Mouse (Mus musculus): ENCODE results near the gene Cd47. TPM values are rescaled to one million over a fixed set of nuclear protein-coding genes. Genes with fewer than 3 reads are reported as not detected.

The Cd47 gene
- total RNA-seq, 2 experiments from 2014 or later = 25.5 to 26.8 TPM

DNA sequence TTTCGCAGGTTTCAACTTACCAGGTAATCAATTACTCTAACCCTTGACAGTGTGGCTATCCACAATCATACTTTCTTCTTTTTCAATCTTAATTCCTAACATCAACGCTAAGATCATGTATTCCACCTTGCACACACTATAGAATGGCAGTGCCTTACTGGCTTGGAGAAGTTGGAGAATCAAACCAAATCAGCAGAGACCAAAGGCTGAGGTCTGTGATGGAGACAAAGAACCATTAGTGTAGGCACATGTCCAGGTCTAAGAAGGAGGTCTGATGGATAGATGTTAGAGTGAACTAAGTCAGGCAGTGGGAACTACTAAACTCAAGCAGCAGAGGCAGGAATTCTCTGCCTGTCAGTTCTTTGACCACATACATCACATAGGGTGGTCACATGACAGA lies 139.0 kb downstream of the Cd47 start:
- intact Hi-C loops (cut with DNase I) = no loop called here
- DNase-seq = no peak

DNA sequence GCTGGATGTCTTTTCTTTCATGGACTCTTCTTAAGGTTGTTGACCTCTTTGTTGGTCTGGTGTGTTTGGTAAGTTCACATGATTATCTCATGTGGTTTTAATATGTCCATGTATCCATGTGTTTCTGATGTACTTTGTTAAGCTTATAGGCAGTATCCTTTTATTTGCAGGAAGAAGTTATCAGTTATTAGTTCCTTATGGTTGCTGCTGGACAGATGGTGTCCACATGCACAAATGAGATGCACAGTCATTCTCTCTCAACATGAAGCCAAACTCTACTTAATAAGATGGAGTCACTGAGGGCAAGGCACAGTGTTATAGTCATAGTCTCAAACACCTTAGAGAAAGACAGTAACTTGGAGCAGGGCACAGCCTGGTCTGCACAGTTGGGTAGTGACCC lies 140.1 kb downstream of the Cd47 start:
- intact Hi-C loops (cut with DNase I) = no loop called here

DNA sequence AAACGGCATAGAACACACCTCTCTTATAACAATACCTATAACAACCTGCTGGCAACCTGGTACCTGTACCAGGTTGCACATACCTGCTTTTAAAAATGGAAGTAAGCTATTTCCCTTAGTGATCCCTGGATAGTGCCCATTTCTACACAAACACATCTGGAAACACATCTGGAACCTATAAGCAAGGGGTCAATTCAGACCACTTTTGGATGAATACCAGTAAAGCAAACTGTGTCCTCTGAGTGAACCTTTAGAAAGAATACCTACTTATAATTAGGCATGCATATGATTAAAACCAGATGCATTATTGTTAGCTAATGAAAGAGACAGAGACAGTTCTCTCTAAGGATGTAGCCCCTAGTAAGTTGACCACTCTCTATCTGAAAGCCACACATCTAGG lies 140.7 kb downstream of the Cd47 start:
- intact Hi-C loops (cut with DNase I) = no loop called here
- no peak for DNase-seq

More for the DNA sequence above, 140.1 kb downstream of the Cd47 start:
- DNase-seq = no peak

DNA sequence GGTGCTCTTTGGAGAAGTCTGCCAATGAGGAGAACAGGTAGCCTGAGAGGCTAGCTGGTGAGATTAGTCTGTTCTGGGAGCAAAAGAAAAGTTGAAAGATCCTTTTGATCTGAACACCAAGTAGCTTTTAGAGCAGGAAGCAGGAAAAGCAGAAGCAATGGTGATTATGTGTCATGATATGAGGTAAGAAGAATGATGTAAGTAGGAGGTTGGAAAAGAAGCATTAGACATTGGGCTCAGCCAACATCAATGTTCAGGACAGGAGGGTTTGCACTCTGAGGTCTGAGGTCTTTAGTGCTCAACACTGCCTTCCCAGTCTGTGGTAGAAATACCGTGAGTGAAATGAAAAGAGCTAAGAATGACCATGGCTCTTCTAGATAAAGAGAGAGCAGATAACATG lies 143.4 kb downstream of the Cd47 start:
- intact Hi-C loops (cut with DNase I) = no loop called here
- no peak for DNase-seq

DNA sequence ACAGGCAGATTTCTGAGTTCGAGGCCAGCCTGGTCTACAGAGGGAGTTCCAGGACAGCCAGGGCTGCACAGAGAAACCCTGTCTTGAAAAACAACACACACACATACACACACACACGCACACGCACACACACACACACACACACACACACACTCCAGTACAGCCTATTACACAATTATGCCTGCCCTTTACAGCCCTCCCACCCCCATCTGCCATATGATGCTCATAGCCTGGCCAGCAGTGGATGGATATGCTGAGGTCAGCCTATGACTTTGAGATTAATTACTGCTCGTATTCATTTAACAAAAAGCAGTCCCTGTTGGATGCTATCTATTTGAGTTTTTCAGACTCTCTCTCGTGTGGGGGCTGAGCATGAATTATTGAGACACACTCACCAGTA lies 144.8 kb downstream of the Cd47 start:
- intact Hi-C loops (cut with DNase I) = no loop called here
- DNase-seq = no peak

DNA sequence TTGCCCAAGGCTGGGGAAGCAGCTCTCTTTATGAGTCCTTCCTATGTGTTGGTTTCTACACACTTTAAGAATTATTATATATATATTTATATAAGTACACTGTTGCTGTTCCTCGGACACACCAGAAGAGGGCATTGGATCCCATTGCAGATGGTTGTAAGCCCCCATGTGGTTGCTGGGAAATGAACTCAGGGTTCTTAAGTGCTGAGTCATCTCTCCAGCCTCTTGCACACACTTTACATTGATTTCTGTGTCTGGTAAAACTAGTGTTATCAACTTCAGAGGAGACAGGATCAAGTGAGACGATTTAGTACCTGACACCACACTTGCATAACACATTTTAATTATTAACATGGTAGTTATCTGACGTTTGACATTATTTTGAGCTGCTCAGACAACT lies 146.7 kb downstream of the Cd47 start:
- no peak for DNase-seq
- intact Hi-C loops (cut with DNase I) = no loop called here

DNA sequence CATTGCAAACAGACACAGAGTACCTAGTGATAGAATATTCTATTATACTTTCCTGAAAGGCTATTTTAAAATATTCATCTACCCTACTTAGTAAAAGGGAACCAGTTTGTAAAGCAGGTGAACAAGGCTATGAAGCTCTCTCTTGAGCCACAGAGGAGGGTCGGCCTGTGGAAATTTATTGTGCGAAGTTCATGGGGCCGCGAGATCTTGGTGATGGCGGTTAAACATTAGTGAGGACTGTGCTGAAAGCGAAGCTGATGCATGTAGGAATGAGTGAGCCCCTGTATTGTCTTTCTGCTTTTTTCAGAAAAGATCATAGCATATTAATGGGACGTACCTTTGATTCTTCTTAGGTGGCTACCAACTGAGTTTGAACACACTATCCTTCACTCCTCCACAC lies 147.3 kb downstream of the Cd47 start:
- intact Hi-C loops (cut with DNase I) = no loop called here
- DNase-seq = no peak

DNA sequence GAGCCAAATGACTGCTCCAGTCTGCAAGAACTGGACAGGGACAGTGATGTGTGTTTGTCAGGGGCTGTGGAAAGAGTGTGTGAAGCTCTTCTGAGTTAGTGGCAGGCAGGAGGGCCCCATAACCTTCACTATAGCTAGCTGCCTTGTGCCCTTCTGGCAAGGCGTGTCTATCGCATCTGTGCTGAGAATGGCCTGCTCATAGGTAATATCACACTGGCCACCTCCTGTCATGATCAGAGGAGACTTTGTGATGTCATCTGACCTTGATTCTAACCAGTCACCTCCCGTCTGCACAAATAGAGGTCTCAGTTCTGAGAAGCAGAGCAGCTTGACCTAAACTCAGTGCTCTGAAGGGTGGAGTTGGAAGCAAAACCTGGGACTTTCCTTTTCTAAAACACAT lies 148.0 kb downstream of the Cd47 start:
- intact Hi-C loops (cut with DNase I) = no loop called here
- no peak for DNase-seq

DNA sequence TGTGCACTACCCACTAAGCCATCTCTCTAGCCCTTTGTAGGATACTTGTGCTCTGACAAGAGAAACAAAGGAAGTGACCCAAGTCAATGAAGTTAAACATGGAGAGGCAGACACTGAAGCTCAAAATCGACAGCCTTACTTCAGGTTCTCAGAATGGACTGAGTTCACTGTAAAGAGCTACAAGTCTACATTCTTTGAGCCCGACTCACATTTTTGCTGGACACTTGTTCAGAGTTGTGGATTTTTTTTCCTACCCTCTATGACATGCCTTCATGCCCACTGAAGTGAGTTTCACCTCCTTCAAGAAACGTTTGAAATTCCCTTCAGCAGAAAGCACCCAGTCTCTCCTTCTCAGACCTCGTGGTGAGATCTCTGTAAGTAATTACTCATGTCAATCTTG lies 148.9 kb downstream of the Cd47 start:
- intact Hi-C loops (cut with DNase I) = no loop called here
- DNase-seq = no peak

DNA sequence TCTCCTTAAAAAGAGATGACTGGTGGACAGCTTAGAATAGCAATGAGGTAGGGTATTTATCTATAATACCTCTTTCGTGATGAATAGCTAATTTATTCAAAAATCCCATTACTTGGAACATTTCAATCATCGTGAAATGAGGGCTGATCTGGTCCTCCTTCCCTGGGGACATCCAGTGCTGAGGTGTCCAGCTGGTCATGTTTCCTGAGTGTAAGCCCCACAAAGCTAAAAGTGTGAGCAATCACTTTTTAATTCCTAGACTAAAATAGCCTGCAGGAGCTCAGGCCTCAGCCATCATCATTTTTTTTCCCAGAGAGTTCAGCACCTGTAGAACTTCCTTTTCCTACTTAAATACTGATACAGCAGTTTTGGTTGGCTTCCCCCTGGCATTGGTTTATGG lies 150.0 kb downstream of the Cd47 start:
- intact Hi-C loops (cut with DNase I) = no loop called here
- DNase-seq = no peak

DNA sequence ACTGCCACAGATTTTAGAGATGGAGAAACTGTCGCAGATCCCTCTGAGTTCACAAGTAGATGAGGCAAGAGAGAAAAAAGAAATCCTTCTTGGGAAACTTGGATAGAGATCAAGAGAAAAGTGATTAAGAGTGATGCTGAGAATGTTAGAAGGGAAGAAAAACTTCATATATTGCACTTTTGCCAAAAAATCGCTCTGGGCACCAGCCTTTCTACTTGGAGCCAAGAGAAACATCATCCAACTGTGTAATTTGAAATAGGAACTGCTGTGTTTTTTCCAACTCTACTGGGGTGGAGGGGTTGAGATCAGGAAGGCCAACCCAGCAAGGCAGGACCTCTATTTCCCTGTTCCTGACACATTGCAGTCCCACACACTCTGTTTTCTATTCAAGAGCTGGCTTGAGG lies 151.0 kb downstream of the Cd47 start:
- no peak for DNase-seq
- intact Hi-C loops (cut with DNase I) = no loop called here

DNA sequence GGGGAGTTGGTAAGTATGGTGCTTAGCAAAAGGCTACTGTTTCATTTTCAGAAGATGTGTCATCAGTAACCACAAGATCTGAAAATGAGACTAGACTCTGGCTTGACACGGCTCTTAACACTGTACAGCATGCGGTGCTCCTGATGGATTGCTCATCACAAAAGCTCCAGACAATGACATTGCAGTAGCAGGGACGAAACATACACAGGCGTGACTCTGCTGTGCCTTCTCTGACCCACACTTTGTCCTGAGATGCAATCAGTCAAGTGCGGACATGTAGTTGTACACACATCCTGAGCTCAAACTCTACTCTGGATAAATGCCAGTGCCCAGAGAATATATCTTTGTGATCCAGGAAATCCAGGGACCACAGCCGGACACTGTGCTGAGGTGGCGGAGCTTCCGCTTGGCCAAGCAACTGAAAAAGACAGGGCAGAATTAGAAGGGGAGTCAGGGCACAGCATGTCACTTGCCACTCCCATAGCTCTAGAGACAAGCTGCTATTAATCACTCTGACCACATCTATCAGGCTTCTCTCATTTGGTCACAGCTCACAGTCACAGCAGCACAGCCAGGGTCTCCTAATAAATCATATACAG lies 151.7 kb downstream of the Cd47 start:
- intact Hi-C loops (cut with DNase I) = no loop called here
- no peak for DNase-seq

DNA sequence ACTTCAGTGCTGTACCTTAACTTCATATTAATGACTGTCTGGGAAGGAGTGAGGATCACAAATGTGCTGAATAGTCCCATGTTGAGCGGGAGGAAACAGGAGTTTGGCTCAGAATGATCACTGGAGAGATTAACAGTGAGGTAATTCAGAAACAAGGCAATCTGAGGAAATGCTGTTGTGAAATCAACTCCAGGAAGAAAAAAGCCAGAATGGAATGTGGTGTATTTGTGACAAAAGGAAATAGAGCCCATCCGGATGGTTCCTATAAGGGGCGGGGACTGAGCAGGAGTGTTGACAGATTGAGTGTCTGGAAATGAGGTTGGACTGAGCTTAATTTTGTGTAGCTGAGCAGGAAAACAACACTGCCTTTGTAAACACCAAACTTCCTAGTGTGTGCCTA lies 153.5 kb downstream of the Cd47 start:
- DNase-seq = no peak
- intact Hi-C loops (cut with DNase I) = no loop called here

DNA sequence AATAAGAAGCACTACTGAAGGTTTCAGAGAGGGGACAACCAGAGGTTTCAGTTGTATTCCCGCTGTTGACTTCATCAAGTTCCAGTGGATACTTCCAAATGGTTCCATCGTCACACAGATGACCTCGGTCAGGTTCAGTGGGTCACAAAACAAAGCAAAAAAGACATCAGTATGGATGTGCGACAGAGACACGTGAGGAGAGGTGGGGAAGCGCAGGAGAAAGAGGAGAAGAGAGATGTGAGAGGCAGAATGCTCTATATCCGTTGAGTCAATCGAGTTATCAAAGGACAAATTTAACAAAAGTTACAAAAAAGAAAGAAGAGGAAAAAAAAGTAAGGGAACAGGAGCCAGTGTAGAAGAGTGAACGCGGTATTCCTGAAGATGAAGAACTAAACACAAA lies 154.6 kb downstream of the Cd47 start:
- intact Hi-C loops (cut with DNase I) = no loop called here

DNA sequence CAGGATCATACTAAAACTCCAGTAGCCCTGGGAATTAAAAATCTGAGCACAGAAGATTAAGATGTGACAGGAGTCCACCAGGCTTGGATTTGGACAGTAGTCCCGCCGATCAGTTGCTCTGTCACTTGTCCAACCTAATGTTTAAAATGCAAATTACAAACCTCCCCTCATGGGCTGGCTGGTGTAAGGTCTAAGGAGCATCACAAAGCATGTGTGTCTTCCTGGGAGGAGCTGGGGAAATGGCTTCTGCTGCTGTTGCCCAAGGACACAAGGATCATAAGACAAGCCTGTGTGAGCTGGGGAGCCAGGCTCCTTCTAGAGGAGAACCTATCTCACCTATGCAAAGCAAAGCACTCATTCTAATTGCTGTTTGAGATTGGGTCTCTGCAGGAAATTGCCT lies 155.0 kb downstream of the Cd47 start:
- DNase-seq = no peak
- intact Hi-C loops (cut with DNase I) = no loop called here

More for the DNA sequence above, 154.6 kb downstream of the Cd47 start:
- no peak for DNase-seq

DNA sequence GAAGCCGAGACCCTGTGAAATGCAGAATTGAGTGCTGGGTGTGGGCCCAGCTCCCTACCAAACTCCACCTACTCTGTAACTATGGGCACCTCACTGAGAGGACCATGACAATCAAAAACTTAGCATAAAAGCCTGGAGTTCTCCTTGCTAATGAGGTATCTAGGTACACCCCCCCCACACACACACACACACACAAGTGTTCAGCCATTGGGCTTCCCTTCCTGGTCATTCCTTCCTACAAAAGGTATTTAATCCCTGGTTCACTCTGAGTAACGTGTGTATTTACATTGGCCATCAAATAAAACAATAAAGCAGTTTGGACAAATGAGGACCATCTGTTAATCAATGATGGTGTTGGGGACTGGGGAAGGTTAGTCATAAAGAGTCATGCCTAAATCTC lies 155.6 kb downstream of the Cd47 start:
- no peak for DNase-seq
- intact Hi-C loops (cut with DNase I) = no loop called here

DNA sequence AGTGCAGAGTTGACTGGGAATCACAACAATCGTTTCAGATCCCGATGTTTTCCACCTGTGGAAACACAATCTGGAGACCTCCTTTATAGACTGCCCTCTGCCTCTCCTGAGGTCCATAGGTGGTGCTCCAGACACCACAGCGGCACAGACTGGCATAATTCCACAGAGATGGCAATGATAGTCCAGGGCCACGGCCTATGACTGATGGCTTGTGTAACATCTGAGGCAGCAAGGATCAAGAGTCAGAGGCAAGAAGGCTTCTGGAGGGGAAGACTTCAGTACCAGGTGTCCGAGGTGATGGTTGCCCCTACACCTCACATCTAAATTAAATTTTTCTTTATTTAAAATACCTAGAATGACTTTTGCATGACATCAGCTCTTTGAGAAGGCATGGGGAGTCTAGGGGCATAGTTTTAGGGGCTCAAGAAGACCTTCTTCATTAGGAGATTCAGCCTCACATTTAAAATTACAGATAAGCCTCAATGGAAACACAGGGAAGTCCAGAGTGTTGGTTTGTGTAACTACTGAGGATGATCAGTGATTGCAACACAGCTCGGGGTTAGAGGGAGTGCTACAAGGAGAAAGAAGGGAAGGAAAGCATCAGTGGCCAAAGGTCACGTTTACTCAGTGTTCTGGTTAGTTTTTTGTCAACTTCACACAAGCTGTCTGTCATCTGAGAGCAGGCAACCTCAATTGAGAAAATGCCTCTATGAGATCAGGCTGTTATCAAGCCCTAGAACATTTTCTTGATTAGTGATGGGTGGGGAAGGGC lies 156.4 kb downstream of the Cd47 start:
- DNase-seq = no peak
- intact Hi-C loops (cut with DNase I) = no loop called here

DNA sequence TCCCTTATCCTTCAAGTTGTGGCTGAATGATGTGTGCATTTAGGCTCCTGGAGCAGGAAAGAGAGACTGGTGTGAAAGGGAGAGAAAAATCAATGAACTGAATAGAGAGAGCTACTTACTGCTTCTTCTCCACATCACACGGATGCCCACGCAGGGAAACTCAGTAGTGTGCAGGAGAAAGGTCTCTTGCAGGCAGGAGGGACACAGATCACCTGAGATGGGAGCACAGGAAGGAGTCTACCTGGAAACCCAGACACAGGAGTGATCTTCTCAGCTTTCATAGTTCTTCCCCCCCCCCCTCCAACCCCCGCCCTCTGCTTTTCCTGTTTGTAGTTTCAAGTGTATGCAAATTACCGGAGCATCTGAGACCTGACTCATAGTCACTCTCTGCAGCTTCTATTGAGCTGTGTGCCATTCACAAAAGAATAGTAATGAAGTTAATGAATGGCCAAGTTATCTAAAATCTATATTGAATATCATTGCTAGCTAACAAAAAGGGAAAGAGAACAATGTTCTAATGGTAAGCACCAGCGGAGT lies 158.6 kb downstream of the Cd47 start:
- no peak for DNase-seq
- intact Hi-C loops (cut with DNase I) = no loop called here

DNA sequence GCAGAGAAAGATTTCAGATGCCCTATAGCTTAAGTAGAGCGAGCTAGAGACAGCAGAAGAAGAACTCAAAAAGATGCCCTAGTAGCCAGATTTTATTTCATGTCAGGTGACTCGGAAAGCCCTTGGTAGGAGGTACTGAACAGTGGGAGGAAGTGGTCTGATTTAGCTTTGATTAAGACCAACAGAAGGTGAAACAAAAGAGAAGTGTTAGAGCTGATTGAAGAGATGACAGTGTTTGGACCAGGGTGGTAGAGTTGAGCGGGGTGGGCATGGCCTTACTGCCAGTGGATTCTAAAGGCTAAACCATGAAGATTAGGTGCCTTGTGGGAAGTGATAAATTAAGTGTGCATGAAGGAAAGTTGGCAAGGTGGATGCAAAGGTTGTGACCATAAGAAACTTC lies 162.0 kb downstream of the Cd47 start:
- intact Hi-C loops (cut with DNase I) = no loop called here
- no peak for DNase-seq

DNA sequence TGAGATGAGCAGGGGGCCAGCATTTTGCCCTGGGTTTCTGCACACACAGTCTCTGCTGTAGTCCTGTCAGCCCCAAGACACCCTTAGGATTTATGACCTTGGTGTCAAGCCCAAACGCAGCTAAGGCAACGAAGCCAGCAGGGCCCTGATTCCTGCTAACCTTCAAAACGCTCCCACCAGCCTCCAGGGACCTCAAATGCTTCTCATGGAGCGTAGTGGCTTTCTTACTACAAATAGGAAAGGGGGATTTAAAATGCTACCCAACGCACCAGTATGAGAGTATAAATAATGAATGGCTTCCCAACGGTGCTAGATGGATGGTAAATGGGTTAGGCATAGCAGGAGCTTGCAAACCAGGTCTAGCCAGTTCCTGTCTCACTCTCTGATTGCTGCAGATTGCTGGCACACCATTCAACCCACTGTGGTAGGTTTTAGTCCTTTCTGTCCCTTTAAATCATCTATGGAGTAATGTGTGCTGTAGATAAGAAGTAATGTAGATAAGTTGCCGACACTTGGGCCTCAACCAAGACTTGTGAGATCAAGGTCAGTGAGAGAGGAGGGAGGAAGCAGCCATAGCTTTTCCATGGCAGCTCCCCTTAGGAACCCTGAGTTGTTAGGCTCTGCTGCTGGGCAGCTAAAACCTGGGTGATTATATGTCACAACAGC lies 164.1 kb downstream of the Cd47 start:
- intact Hi-C loops (cut with DNase I) = no loop called here
- no peak for DNase-seq
